Mouse (Mus musculus): ENCODE measurements at regions not wholly inside any gene's neighbourhood (a gene's known extent, or its start where the extent isn't known, plus 50 kb on each side); places are given as distances from the start of the nearest gene placed in this dataset.

GRCm38 (mm10) chr14:72002205-72003138, 489.2 kb downstream of the Gm9195 start:
- Histone ChIP-seq H3K27ac (ENCODE audit: low read length) (no peak overlapping the region), H3K27me3 (ENCODE audit: control insufficient read depth, insufficient read depth, low read depth, low read length) (no peaks in the 10 kb centered on the region), H3K9ac (ENCODE audit: low read depth, low read length) (no peak overlapping the region), H3K4me3 (ENCODE audit: low read depth, low read length) (no peak overlapping the region), H3K4me1 (ENCODE audit: control insufficient read depth, insufficient read depth, low read length) (peaks cover 2% of the 10 kb centered on the region; the same call in 1 of the 2 replicates), H3K36me3 (ENCODE audit: control insufficient read depth, insufficient read depth, low read length) (no peaks in the 10 kb centered on the region), H3K9me3 (replicated peaks; ENCODE audit: control insufficient read depth, low read length, poor library complexity, severe bottlenecking) (no peaks in the 10 kb centered on the region), H3K4me2 (ENCODE audit: low read length) (no peak overlapping the region)
- no peak for ATAC-seq
- 71% methylated on average over 7 of the region's 7 CpGs for WGBS

GRCm38 (mm10) chr14:71973016-71973415, 518.6 kb downstream of the Gm9195 start:
- H3K27me3 ChIP-seq (ENCODE audit: control insufficient read depth, insufficient read depth, low read depth, low read length) = no peaks in the 10 kb centered on the region
- no peaks in the 10 kb centered on the region for H3K9me3 ChIP-seq (replicated peaks; ENCODE audit: control insufficient read depth, low read length, poor library complexity, severe bottlenecking)
- no peak overlapping the region for H3K4me2 ChIP-seq (ENCODE audit: low read length)
- no peak overlapping the region for H3K4me3 ChIP-seq (ENCODE audit: low read depth, low read length)
- no peaks in the 10 kb centered on the region for H3K4me1 ChIP-seq (ENCODE audit: control insufficient read depth, insufficient read depth, low read length)
- no peak overlapping the region for H3K9ac ChIP-seq (ENCODE audit: low read depth, low read length)
- H3K27ac ChIP-seq (ENCODE audit: low read length) = no peak overlapping the region
- no peaks in the 10 kb centered on the region for H3K36me3 ChIP-seq (ENCODE audit: control insufficient read depth, insufficient read depth, low read length)
- 92% methylated on average over 4 of the region's 4 CpGs for WGBS
- no peak for ATAC-seq

GRCm38 (mm10) chr14:71972521-71972920, 519.1 kb downstream of the Gm9195 start:
- H3K4me3 ChIP-seq (ENCODE audit: low read depth, low read length) = no peak overlapping the region
- no peak overlapping the region for H3K9ac ChIP-seq (ENCODE audit: low read depth, low read length)
- no peaks in the 10 kb centered on the region for H3K27me3 ChIP-seq (ENCODE audit: control insufficient read depth, insufficient read depth, low read depth, low read length)
- H3K4me2 ChIP-seq (ENCODE audit: low read length) = no peak overlapping the region
- no peak overlapping the region for H3K27ac ChIP-seq (ENCODE audit: low read length)
- no peaks in the 10 kb centered on the region for H3K36me3 ChIP-seq (ENCODE audit: control insufficient read depth, insufficient read depth, low read length)
- ATAC-seq = no peak
- 98% methylated on average over 1 of the region's 1 CpGs for WGBS
- no peaks in the 10 kb centered on the region for H3K9me3 ChIP-seq (replicated peaks; ENCODE audit: control insufficient read depth, low read length, poor library complexity, severe bottlenecking)
- no peaks in the 10 kb centered on the region for H3K4me1 ChIP-seq (ENCODE audit: control insufficient read depth, insufficient read depth, low read length)

GRCm38 (mm10) chr14:71967646-71968045, 524.0 kb downstream of the Gm9195 start:
- no peaks in the 10 kb centered on the region for H3K27me3 ChIP-seq (ENCODE audit: control insufficient read depth, insufficient read depth, low read depth, low read length)
- H3K27ac ChIP-seq (ENCODE audit: low read length) = no peak overlapping the region
- H3K9ac ChIP-seq (ENCODE audit: low read depth, low read length) = no peak overlapping the region
- no peak for ATAC-seq
- no peaks in the 10 kb centered on the region for H3K36me3 ChIP-seq (ENCODE audit: control insufficient read depth, insufficient read depth, low read length)
- peaks cover 9% of the 10 kb centered on the region for H3K4me1 ChIP-seq (ENCODE audit: control insufficient read depth, insufficient read depth, low read length)
- no peak overlapping the region for H3K4me2 ChIP-seq (ENCODE audit: low read length)
- 51% methylated on average over 6 of the region's 6 CpGs for WGBS
- no peak overlapping the region for H3K4me3 ChIP-seq (ENCODE audit: low read depth, low read length)
- no peaks in the 10 kb centered on the region for H3K9me3 ChIP-seq (replicated peaks; ENCODE audit: control insufficient read depth, low read length, poor library complexity, severe bottlenecking)

- peak; percentile 90 for ATAC-seq
- H3K4me3 ChIP-seq (ENCODE audit: low read depth, low read length) = no peak overlapping the region
- under 1% methylated on average over 4 of the region's 4 CpGs for WGBS
These were observed 528.1 kb downstream of the Gm9195 start for GRCm38 (mm10) chr14:71963389-71964169.

GRCm38 (mm10) chr14:71948701-71949100, 542.9 kb downstream of the Gm9195 start:
- Histone ChIP-seq H3K27me3 (ENCODE audit: control insufficient read depth, insufficient read depth, low read depth, low read length) (no peaks in the 10 kb centered on the region), H3K9ac (ENCODE audit: low read depth, low read length) (no peak overlapping the region), H3K9me3 (replicated peaks; ENCODE audit: control insufficient read depth, low read length, poor library complexity, severe bottlenecking) (no peaks in the 10 kb centered on the region), H3K4me1 (ENCODE audit: control insufficient read depth, insufficient read depth, low read length) (no peaks in the 10 kb centered on the region), H3K27ac (ENCODE audit: low read length) (no peak overlapping the region), H3K36me3 (ENCODE audit: control insufficient read depth, insufficient read depth, low read length) (no peaks in the 10 kb centered on the region), H3K4me2 (ENCODE audit: low read length) (no peak overlapping the region), H3K4me3 (ENCODE audit: low read depth, low read length) (no peak overlapping the region)
- 95% methylated on average over 2 of the region's 2 CpGs for WGBS
- no peak for ATAC-seq

More at GRCm38 (mm10) chr14:71963389-71964169, 528.1 kb downstream of the Gm9195 start:
- Histone ChIP-seq H3K4me2 (ENCODE audit: low read length) (no peak overlapping the region), H3K27ac (ENCODE audit: low read length) (no peak overlapping the region), H3K27me3 (ENCODE audit: control insufficient read depth, insufficient read depth, low read depth, low read length) (no peaks in the 10 kb centered on the region), H3K36me3 (ENCODE audit: control insufficient read depth, insufficient read depth, low read length) (no peaks in the 10 kb centered on the region), H3K4me1 (ENCODE audit: control insufficient read depth, insufficient read depth, low read length) (peaks cover 9% of the 10 kb centered on the region), H3K9me3 (replicated peaks; ENCODE audit: control insufficient read depth, low read length, poor library complexity, severe bottlenecking) (no peaks in the 10 kb centered on the region), H3K9ac (ENCODE audit: low read depth, low read length) (no peak overlapping the region)

GRCm38 (mm10) chr14:71937157-71937485, 554.5 kb downstream of the Gm9195 start:
- Histone ChIP-seq H3K4me1 (ENCODE audit: control insufficient read depth, insufficient read depth, low read length) (peaks cover 6% of the 10 kb centered on the region; the same call in 1 of the 2 replicates), H3K9me3 (replicated peaks; ENCODE audit: control insufficient read depth, low read length, poor library complexity, severe bottlenecking) (no peaks in the 10 kb centered on the region), H3K36me3 (ENCODE audit: control insufficient read depth, insufficient read depth, low read length) (no peaks in the 10 kb centered on the region), H3K4me2 (ENCODE audit: low read length) (no peak overlapping the region), H3K9ac (ENCODE audit: low read depth, low read length) (no peak overlapping the region), H3K27ac (ENCODE audit: low read length) (no peak overlapping the region), H3K27me3 (ENCODE audit: control insufficient read depth, insufficient read depth, low read depth, low read length) (no peaks in the 10 kb centered on the region), H3K4me3 (ENCODE audit: low read depth, low read length) (no peak overlapping the region)
- 74% methylated on average over 2 of the region's 2 CpGs for WGBS
- no peak for ATAC-seq

GRCm38 (mm10) chr14:71936373-71937156, 555.1 kb downstream of the Gm9195 start:
- Histone ChIP-seq H3K4me3 (ENCODE audit: low read depth, low read length) (no peak overlapping the region), H3K4me1 (ENCODE audit: control insufficient read depth, insufficient read depth, low read length) (peaks cover 6% of the 10 kb centered on the region; the same call in 1 of the 2 replicates), H3K27me3 (ENCODE audit: control insufficient read depth, insufficient read depth, low read depth, low read length) (no peaks in the 10 kb centered on the region), H3K27ac (ENCODE audit: low read length) (no peak overlapping the region), H3K9me3 (replicated peaks; ENCODE audit: control insufficient read depth, low read length, poor library complexity, severe bottlenecking) (no peaks in the 10 kb centered on the region), H3K36me3 (ENCODE audit: control insufficient read depth, insufficient read depth, low read length) (no peaks in the 10 kb centered on the region), H3K9ac (ENCODE audit: low read depth, low read length) (no peak overlapping the region), H3K4me2 (ENCODE audit: low read length) (no peak overlapping the region)
- WGBS = 36% methylated on average over 6 of the region's 6 CpGs
- no peak for ATAC-seq

All from midbrain, embryonic 16.5 days (tissue).